17 mouse cellular contexts compared by ENCODE assay signal in genomic region chr5:4312675-4313074, GRCm38 (mm10).
DNase-seq lines count a peak whose midpoint lies in the region; ATAC-seq and TF ChIP-seq lines count a peak whose summit lies in the region.
"Had no signal": no experiment of that assay in that cellular context is flagged by ENCODE, and none has a peak within 500 bp of the region (broad histone marks: within the 10 kb centered on the region; RNA-seq: fewer than 3 reads in every experiment).

No protein-coding gene starts in this region.

- no peak for ATAC-seq in heart, embryonic 14.5 days (ENCODE audit: insufficient number of reproducible peaks, insufficient read depth, low FRiP score, low read depth)
- ATAC-seq in intestine, embryonic 14.5 days (replicated peaks; ENCODE audit: low FRiP score, low TSS enrichment, low read depth) = peak; percentile 71; the same call in 1 of the 2 replicates
- peak; percentile 74; the same call in 1 of the 2 replicates for ATAC-seq in stomach, embryonic 14.5 days (ENCODE audit: insufficient number of reproducible peaks, insufficient read depth, low FRiP score, low read depth)
- ATAC-seq: midbrain, embryonic 13.5 days had no signal

- H3K4me3 ChIP-seq in heart, embryonic 14.5 days (ENCODE audit: control insufficient read depth in 1 of 2, insufficient read depth in 1 of 2, low read depth in 1 of 2, low read length in 2 of 2) = no peak overlapping the region
- H3K4me3 ChIP-seq in intestine, embryonic 14.5 days (ENCODE audit: low read depth, low read length) = peak overlapping the region; percentile 4; the same call in 1 of the 2 replicates
- H3K4me3 ChIP-seq in stomach, embryonic 14.5 days (ENCODE audit: low read depth, low read length) = no peak overlapping the region
- H3K4me3 ChIP-seq in cerebellum, adult 2 months (replicated peaks; ENCODE audit: insufficient read depth, low read depth, low read length) = no peak overlapping the region
- H3K4me3 ChIP-seq in thymus, adult 2 months (ENCODE audit: control insufficient read depth, insufficient read depth, low read length) = no peak overlapping the region
- H3K4me3 ChIP-seq: embryonic facial prominence, embryonic 12.5 days; liver, embryonic 13.5 days; midbrain, embryonic 13.5 days; neural tube, embryonic 13.5 days had no signal

- H3K27ac ChIP-seq in heart, embryonic 14.5 days (replicated peaks in 1 of 2; ENCODE audit: control insufficient read depth in 1 of 2, insufficient read depth in 1 of 2, low read depth in 2 of 2, low read length in 2 of 2) = peak overlapping the region; percentile 49 to 72
- peak overlapping the region; percentile 54 for H3K27ac ChIP-seq in intestine, embryonic 14.5 days (ENCODE audit: low read depth)
- peak overlapping the region; percentile 33; the same call in 1 of the 2 replicates for H3K27ac ChIP-seq in stomach, embryonic 14.5 days (ENCODE audit: low read length)
- H3K27ac ChIP-seq in cerebellum, adult 2 months (ENCODE audit: insufficient read depth, low read length) = no peak overlapping the region
- H3K27ac ChIP-seq in thymus, adult 2 months (ENCODE audit: control insufficient read depth, insufficient read depth, low read length) = no peak overlapping the region
- H3K27ac ChIP-seq: embryonic facial prominence, embryonic 12.5 days; liver, embryonic 13.5 days; midbrain, embryonic 13.5 days; neural tube, embryonic 13.5 days had no signal

- H3K4me1 ChIP-seq in heart, embryonic 14.5 days (ENCODE audit: control insufficient read depth in 2 of 2, insufficient read depth in 2 of 2, low read length in 2 of 2) = peaks cover 11 to 18% of the 10 kb centered on the region in 2 experiments; a peak in 3 of 4 replicates
- peaks cover 7% of the 10 kb centered on the region for H3K4me1 ChIP-seq in intestine, embryonic 14.5 days (replicated peaks; ENCODE audit: control insufficient read depth, insufficient read depth, low read length)
- peaks cover 12% of the 10 kb centered on the region for H3K4me1 ChIP-seq in stomach, embryonic 14.5 days (ENCODE audit: control insufficient read depth, insufficient read depth, low read length)
- H3K4me1 ChIP-seq in cerebellum, adult 2 months (ENCODE audit: control insufficient read depth, insufficient read depth, low read length) = no peaks in the 10 kb centered on the region
- no peaks in the 10 kb centered on the region for H3K4me1 ChIP-seq in thymus, adult 2 months (replicated peaks; ENCODE audit: control insufficient read depth, insufficient read depth, low read length)
- H3K4me1 ChIP-seq: liver, embryonic 13.5 days; midbrain, embryonic 13.5 days; neural tube, embryonic 13.5 days had no signal

- H3K9ac ChIP-seq in heart, embryonic 14.5 days (ENCODE audit: low read length) = no peak overlapping the region
- no peak overlapping the region for H3K9ac ChIP-seq in intestine, embryonic 14.5 days (ENCODE audit: low read length)
- no peak overlapping the region for H3K9ac ChIP-seq in stomach, embryonic 14.5 days (replicated peaks; ENCODE audit: low read depth, low read length)
- H3K9ac ChIP-seq: embryonic facial prominence, embryonic 12.5 days; liver, embryonic 13.5 days; midbrain, embryonic 13.5 days; neural tube, embryonic 13.5 days had no signal

- H3K27me3 ChIP-seq in heart, embryonic 14.5 days (ENCODE audit: control insufficient read depth, insufficient read depth, low read length) = no peaks in the 10 kb centered on the region
- no peaks in the 10 kb centered on the region for H3K27me3 ChIP-seq in intestine, embryonic 14.5 days (replicated peaks; ENCODE audit: control insufficient read depth, insufficient read depth, low read length)
- no peaks in the 10 kb centered on the region for H3K27me3 ChIP-seq in stomach, embryonic 14.5 days (ENCODE audit: control insufficient read depth, insufficient read depth, low read length)
- no peaks in the 10 kb centered on the region for H3K27me3 ChIP-seq in cerebellum, adult 2 months (ENCODE audit: control insufficient read depth, insufficient read depth, low read length)
- no peaks in the 10 kb centered on the region for H3K27me3 ChIP-seq in thymus, adult 2 months (ENCODE audit: control insufficient read depth, insufficient read depth, low read length)
- H3K27me3 ChIP-seq: CH12.LX; embryonic facial prominence, embryonic 12.5 days; liver, embryonic 13.5 days; midbrain, embryonic 13.5 days; neural tube, embryonic 13.5 days had no signal

- DNase-seq in heart, adult 8-10 months (ENCODE audit: low spot score) = no peak
- peak; percentile 17 for DNase-seq in ovary, adult 18-20 months (ENCODE audit: low spot score)
- no peak for DNase-seq in ovary, postnatal 10 days (ENCODE audit: low spot score)
- peak; percentile 60 for DNase-seq in intestine, embryonic 14.5 days (ENCODE audit: low spot score)
- DNase-seq in cerebellum, adult 2 months = no peak
- no peak for DNase-seq in thymus, adult 2 months
- DNase-seq: adrenal gland, postnatal 36 days; cerebellum, adult 11-12 months; kidney, postnatal 25 days; liver, embryonic 13.5 days; thymus, adult 18-20 months had no signal

- no peak overlapping the region; the same call in 1 of the 2 replicates for H3K4me2 ChIP-seq in heart, embryonic 14.5 days (ENCODE audit: low read length)
- H3K4me2 ChIP-seq in intestine, embryonic 14.5 days (ENCODE audit: low read length) = peak overlapping the region; percentile 36
- H3K4me2 ChIP-seq in stomach, embryonic 14.5 days (replicated peaks; ENCODE audit: low read depth, low read length) = no peak overlapping the region
- H3K4me2 ChIP-seq: embryonic facial prominence, embryonic 12.5 days; liver, embryonic 13.5 days; midbrain, embryonic 13.5 days; neural tube, embryonic 13.5 days had no signal

- 44% methylated on average over 14 of the region's 14 CpGs for WGBS in heart, embryonic 14.5 days
- 32% methylated on average over 14 of the region's 14 CpGs for WGBS in intestine, embryonic 14.5 days
- 29% methylated on average over 14 of the region's 14 CpGs for WGBS in stomach, embryonic 14.5 days
- 91% methylated on average over 14 of the region's 14 CpGs for WGBS in cerebellum, adult 2 months
- WGBS in thymus, adult 2 months = 86% methylated on average over 14 of the region's 14 CpGs

- H3K9me3 ChIP-seq in heart, embryonic 14.5 days (ENCODE audit: control insufficient read depth, low read length) = no peaks in the 10 kb centered on the region
- H3K9me3 ChIP-seq in intestine, embryonic 14.5 days (ENCODE audit: control insufficient read depth, low read length) = no peaks in the 10 kb centered on the region
- no peaks in the 10 kb centered on the region for H3K9me3 ChIP-seq in stomach, embryonic 14.5 days (ENCODE audit: control insufficient read depth, low read depth, low read length)
- H3K9me3 ChIP-seq: embryonic facial prominence, embryonic 12.5 days; liver, embryonic 13.5 days; midbrain, embryonic 13.5 days; neural tube, embryonic 13.5 days had no signal

- H3K36me3 ChIP-seq in heart, embryonic 14.5 days (ENCODE audit: control insufficient read depth, insufficient read depth, low read length) = no peaks in the 10 kb centered on the region
- no peaks in the 10 kb centered on the region for H3K36me3 ChIP-seq in intestine, embryonic 14.5 days (ENCODE audit: control insufficient read depth, insufficient read depth, low read length)
- no peaks in the 10 kb centered on the region for H3K36me3 ChIP-seq in stomach, embryonic 14.5 days (ENCODE audit: control insufficient read depth, insufficient read depth, low read length)
- no peaks in the 10 kb centered on the region for H3K36me3 ChIP-seq in thymus, adult 2 months (ENCODE audit: control insufficient read depth, insufficient read depth, low read length)
- H3K36me3 ChIP-seq: embryonic facial prominence, embryonic 12.5 days; liver, embryonic 13.5 days; midbrain, embryonic 13.5 days; neural tube, embryonic 13.5 days had no signal

- no peak for TF ChIP-seq POLR2A in cerebellum, adult 2 months (IDR thresholded peaks at IDR 0.05; ENCODE audit: borderline replicate concordance, insufficient read depth, low read length)
- no peak for TF ChIP-seq POLR2A in thymus, adult 2 months (IDR thresholded peaks at IDR 0.05; ENCODE audit: control insufficient read depth, extremely low read depth, insufficient read depth, low read length, poor library complexity)

- TF ChIP-seq CTCF in cerebellum, adult 2 months (IDR thresholded peaks at IDR 0.05; ENCODE audit: borderline replicate concordance, insufficient read depth, low read depth, low read length) = no peak
- no peak for TF ChIP-seq CTCF in thymus, adult 2 months (IDR thresholded peaks at IDR 0.05; ENCODE audit: borderline replicate concordance, control insufficient read depth, extremely low read depth, insufficient read depth, low read length, poor library complexity)

Comparison
In these comparisons a context has a peak if more than half of its experiments do, and no peak if none do; other contexts are left out.
1. DNase-seq: peak in ovary, adult 18-20 months (single experiment) and intestine, embryonic 14.5 days (single experiment); none in heart, adult 8-10 months (single experiment), ovary, postnatal 10 days (single experiment), cerebellum, adult 2 months (0 of 2) and thymus, adult 2 months (single experiment).
2. H3K27ac ChIP-seq: peak in heart, embryonic 14.5 days (2 of 2), intestine, embryonic 14.5 days (single experiment) and stomach, embryonic 14.5 days (single experiment); none in cerebellum, adult 2 months (single experiment) and thymus, adult 2 months (single experiment).